ENCODE assay signal across 7 mouse cellular contexts in the genomic region with DNA sequence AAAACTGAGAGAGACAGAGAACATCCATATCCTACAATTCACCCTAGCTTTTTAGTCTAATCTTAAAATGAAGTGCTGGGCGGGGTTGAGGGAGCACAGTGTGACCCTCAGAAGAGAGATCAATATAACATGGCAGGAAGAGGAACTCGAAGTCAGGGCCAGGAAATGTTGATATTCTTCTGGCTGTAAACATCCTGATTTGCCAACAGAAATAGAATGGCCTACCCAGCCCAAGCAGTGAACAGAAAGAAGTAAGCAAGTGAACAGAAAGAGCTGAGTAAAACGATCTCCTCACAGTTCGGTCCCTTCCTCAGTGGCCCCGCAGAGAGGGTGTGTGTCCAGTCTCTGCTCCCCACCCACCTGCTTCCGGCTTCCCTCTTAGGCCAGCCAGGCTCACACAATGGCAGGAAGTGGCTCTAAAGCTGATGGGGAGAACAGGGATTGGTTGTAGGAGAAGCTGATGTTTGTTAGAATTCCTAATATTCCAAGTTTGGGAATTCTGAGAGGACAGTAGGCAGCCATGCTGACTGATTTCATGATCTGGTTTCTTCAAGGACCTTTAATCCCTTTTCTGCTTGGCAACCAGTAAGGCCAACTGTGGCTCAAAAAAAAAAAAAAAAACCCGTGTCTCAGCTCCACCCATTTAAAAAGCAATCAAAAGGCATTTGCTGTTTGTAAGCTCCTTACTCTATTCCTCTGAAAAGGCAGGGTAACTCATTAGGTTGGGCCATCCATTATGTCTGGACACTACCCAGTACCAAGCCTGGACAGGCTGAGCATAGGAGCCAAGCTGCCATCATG.
DNase-seq lines count a peak whose midpoint lies in the region; ATAC-seq and TF ChIP-seq lines count a peak whose summit lies in the region.

No protein-coding gene starts in this region.

- H3K4me3 ChIP-seq in E14TG2a.4 (replicated peaks; ENCODE audit: low read length): 0 out of 2 replicates have a peak overlapping the region, but pooled peaks have one; percentile 4
- no peak overlapping the region for H3K4me3 ChIP-seq in heart, embryonic 16.5 days (ENCODE audit: low read length)
- H3K4me3 ChIP-seq in midbrain, embryonic 11.5 days (ENCODE audit: low read depth, low read length): no peak overlapping the region

- no peaks in the 10 kb centered on the region for H3K36me3 ChIP-seq in E14TG2a.4 (ENCODE audit: insufficient read depth, low read length)
- H3K36me3 ChIP-seq in heart, embryonic 16.5 days (ENCODE audit: control insufficient read depth, insufficient read depth): peaks cover 15% of the 10 kb centered on the region
- H3K36me3 ChIP-seq in midbrain, embryonic 11.5 days (ENCODE audit: control insufficient read depth, insufficient read depth, low read length): no peaks in the 10 kb centered on the region

- peak; percentile 74 for ATAC-seq in heart, embryonic 16.5 days (replicated peaks; ENCODE audit: extremely low read depth, insufficient read depth, low FRiP score)
- peak; percentile 47 for ATAC-seq in megakaryocyte progenitor cell, adult 5-6 weeks (replicated peaks; ENCODE audit: poor library complexity)
- ATAC-seq in midbrain, embryonic 11.5 days (ENCODE audit: low FRiP score): no peak

- H3K9ac ChIP-seq in heart, embryonic 16.5 days (ENCODE audit: low read length): no peak overlapping the region
- no peak overlapping the region for H3K9ac ChIP-seq in midbrain, embryonic 11.5 days (ENCODE audit: low read length)

- H3K27ac ChIP-seq in heart, embryonic 16.5 days (ENCODE audit: low read length): peak overlapping the region; percentile 85
- no peak overlapping the region for H3K27ac ChIP-seq in midbrain, embryonic 11.5 days (ENCODE audit: low read depth, low read length)

- peak overlapping the region; percentile 28 for H3K4me2 ChIP-seq in heart, embryonic 16.5 days (ENCODE audit: low read depth, low read length)
- no peak overlapping the region for H3K4me2 ChIP-seq in midbrain, embryonic 11.5 days

- no peak for TF ChIP-seq CTCF in E14TG2a.4 (conservative IDR thresholded peaks at IDR 0.05; ENCODE audit: low read length)

- H3K4me1 ChIP-seq in E14TG2a.4 (replicated peaks; ENCODE audit: low read depth, low read length): peaks cover 13% of the 10 kb centered on the region
- H3K4me1 ChIP-seq in heart, embryonic 16.5 days (ENCODE audit: control insufficient read depth, insufficient read depth, low read length): peaks cover 26% of the 10 kb centered on the region
- no peaks in the 10 kb centered on the region for H3K4me1 ChIP-seq in midbrain, embryonic 11.5 days (ENCODE audit: control insufficient read depth, insufficient read depth, low read length)

- H3K9me3 ChIP-seq in E14TG2a.4 (ENCODE audit: low read length): peaks cover 9% of the 10 kb centered on the region
- H3K9me3 ChIP-seq in heart, embryonic 16.5 days (replicated peaks; ENCODE audit: control insufficient read depth, low read length): no peaks in the 10 kb centered on the region
- no peaks in the 10 kb centered on the region for H3K9me3 ChIP-seq in midbrain, embryonic 11.5 days (ENCODE audit: control insufficient read depth, low read length)

- no peaks in the 10 kb centered on the region for H3K27me3 ChIP-seq in E14TG2a.4 (ENCODE audit: insufficient read depth, low read length)
- no peaks in the 10 kb centered on the region for H3K27me3 ChIP-seq in heart, embryonic 16.5 days (ENCODE audit: control insufficient read depth, insufficient read depth, low read length)
- H3K27me3 ChIP-seq in midbrain, embryonic 11.5 days (ENCODE audit: control insufficient read depth, insufficient read depth, low read length): no peaks in the 10 kb centered on the region

- intact Hi-C loops in left cerebral cortex, postnatal 4 days (cut with DNase I): no loop called here

- WGBS in heart, embryonic 16.5 days: 59% methylated on average over 7 of the region's 7 CpGs
- WGBS in midbrain, embryonic 11.5 days: 69% methylated on average over 7 of the region's 7 CpGs

- DNase-seq in adrenal gland, postnatal 10 days: peak; percentile 46
- peak; percentile 67 to 85 for DNase-seq in kidney, postnatal 25 days
- no peak for DNase-seq in midbrain, embryonic 11.5 days (ENCODE audit: low spot score, missing footprints)
- DNase-seq in left cerebral cortex, postnatal 4 days: no peak

Comparison
In these comparisons a context has a peak if more than half of its experiments do, and no peak if none do; other contexts are left out.
1. DNase-seq: peak in adrenal gland, postnatal 10 days (single experiment) and kidney, postnatal 25 days (2 of 2); none in midbrain, embryonic 11.5 days (single experiment) and left cerebral cortex, postnatal 4 days (single experiment).